8 mouse cellular contexts compared by ENCODE assay signal in genomic region chr6:24202226-24202625, GRCm38 (mm10).
"Had no signal": no experiment of that assay in that cellular context is flagged by ENCODE, and none has a peak within 500 bp of the region (broad histone marks: within the 10 kb centered on the region; RNA-seq: fewer than 3 reads in every experiment).

No protein-coding gene starts in this region.

- DNase-seq: kidney, postnatal 14 days; liver, embryonic 13.5 days; liver, postnatal 0 days; lung, postnatal 14 days; right cerebral cortex, adult 18-20 months; right cerebral cortex, postnatal 25 days; thymus, adult 2 months; thymus, postnatal 25 days had no signal
